Mouse (Mus musculus): ENCODE measurements at regions not wholly inside any gene's neighbourhood (a gene's known extent, or its start where the extent isn't known, plus 50 kb on each side); places are given as distances from the start of the nearest gene placed in this dataset.

- DNase-seq (ENCODE audit: low spot score), result no peak
These were observed 889.5 kb downstream of the Ankrd7 start for GRCm38 (mm10) chr6:19755647-19756046.

GRCm38 (mm10) chr6:19765410-19765809 lies 899.3 kb downstream of the Ankrd7 start:
- peak; percentile 16 for DNase-seq (ENCODE audit: low spot score)
